Mouse (Mus musculus): ENCODE data around the gene Gm49336.

The Gm49336 gene

DNA sequence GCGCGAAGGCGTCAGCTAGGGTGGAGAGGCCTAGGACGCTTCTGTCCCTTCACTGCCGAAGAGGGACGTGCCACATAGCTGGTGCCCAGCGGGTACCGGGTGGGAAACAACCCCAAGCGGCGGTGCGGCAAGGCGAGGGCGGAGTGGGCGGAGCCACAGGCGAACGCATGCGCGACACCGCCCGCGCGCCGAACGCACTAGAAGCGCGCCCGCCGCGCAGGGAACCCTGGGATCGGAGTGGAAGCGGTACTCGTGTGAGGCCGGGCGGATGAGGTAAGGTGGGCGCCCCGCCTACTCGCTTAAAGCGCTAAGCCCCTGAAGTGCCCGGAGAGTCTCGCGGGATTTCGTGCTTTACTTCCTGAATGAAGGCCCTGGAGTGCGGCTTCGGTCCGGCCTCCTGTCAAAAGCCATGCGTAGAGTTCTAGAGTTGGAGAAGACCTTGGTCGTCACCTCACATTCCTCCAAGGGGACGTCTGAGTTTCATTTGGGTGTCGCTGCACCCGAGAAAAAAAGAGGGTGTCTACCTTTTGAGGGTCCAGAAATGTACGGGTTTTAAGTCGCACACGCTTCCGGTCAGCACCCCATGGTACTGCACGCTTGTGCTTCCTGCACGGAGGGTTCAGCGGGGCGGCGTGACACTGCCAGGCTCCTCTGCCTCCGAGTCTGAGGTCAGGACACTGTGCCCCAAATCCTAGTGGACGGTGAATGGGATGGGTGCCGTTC lies at the start of gene Gm49336, which contains the start of gene Nupl1:
TSS of gene Gm49336 (minus strand) at position 227 of the 723 bp plus-strand sequence.
TSS of gene Nupl1 (minus strand) at position 151 of the 723 bp plus-strand sequence.
- DNase-seq (ENCODE audit: low spot score in 2 of 2), result peak; percentile 94

- DNase-seq (ENCODE audit: low spot score in 2 of 2), result no peak
Observed at GRCm38 (mm10) chr14:60301024-60301423, 49.7 kb upstream of the Gm49336 start.

- DNase-seq (ENCODE audit: low spot score in 2 of 2), result no peak
Observed at GRCm38 (mm10) chr14:60300224-60300991, 49.1 kb upstream of the Gm49336 start.

DNA sequence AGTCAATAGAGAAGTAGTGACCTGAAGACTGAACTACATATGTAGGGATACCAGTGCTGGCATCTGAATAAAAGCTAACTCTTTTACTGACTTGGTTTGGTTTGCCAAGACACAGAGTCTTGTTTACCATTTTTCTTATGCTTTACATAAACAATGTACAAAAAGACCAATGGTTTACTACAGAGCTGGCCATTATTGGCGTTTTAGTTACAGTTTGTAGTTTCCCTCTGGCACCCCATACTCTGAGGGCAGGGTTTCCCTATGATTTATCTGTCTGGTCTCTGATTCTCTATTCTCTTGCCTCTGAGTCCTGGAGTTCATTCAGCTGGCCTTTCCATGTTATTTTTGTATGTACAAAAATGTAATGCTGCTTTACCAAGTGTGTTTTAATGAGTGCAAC lies 44.2 kb upstream of the Gm49336 start:
- DNase-seq (ENCODE audit: low spot score in 2 of 2), result no peak

DNA sequence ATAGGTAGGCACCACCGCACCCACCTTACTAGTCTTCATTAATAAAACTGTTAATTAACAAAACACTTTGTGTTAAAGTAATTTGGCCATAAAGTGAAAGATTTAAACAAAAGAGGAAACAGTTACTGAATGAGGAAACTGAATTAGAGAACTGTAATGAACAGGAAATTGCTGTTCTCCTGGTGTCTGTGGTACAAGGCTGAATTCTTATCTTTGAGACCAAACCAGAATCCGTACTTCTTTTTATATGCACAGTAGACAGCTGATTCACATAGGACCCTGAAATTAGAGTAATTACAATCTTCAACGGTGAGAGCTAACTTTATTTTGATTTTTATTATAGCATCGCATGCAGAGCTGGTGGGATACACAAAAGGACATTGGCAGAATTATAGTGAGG lies 39.1 kb upstream of the Gm49336 start:
- no peak for DNase-seq (ENCODE audit: low spot score in 2 of 2)

DNA sequence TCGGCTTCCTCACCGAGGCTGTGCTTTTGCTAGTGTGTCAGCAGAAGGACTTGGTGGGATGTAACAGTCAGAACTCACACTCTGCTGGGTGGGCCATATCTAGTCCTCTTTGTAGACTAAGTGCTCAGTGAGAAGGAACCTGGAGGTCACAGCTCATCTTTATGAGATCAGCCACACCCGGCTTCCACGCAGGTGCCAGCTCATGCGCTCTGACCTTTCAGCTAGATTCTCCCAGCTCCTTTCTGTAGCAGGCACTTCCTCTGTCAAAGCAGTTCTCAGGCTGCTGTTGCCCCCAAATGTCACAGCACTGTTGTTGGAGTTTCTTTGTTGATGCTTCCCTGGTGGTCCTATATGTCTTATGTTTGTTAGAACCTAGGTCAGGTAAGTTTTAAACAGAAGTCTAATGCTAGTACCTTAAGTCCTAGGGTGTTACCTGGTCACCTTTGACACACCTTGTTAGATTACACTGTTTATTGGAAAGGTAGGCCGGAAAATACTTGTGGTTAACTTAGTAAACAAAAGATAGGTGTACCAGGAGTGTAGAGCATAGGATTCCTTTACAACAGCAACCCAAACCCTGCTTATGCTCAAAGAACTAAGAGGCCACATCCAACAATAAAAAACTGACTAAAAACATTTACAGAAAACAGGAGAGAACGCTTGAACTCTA lies 35.0 kb upstream of the Gm49336 start:
- no peak for DNase-seq (ENCODE audit: low spot score in 2 of 2)

DNA sequence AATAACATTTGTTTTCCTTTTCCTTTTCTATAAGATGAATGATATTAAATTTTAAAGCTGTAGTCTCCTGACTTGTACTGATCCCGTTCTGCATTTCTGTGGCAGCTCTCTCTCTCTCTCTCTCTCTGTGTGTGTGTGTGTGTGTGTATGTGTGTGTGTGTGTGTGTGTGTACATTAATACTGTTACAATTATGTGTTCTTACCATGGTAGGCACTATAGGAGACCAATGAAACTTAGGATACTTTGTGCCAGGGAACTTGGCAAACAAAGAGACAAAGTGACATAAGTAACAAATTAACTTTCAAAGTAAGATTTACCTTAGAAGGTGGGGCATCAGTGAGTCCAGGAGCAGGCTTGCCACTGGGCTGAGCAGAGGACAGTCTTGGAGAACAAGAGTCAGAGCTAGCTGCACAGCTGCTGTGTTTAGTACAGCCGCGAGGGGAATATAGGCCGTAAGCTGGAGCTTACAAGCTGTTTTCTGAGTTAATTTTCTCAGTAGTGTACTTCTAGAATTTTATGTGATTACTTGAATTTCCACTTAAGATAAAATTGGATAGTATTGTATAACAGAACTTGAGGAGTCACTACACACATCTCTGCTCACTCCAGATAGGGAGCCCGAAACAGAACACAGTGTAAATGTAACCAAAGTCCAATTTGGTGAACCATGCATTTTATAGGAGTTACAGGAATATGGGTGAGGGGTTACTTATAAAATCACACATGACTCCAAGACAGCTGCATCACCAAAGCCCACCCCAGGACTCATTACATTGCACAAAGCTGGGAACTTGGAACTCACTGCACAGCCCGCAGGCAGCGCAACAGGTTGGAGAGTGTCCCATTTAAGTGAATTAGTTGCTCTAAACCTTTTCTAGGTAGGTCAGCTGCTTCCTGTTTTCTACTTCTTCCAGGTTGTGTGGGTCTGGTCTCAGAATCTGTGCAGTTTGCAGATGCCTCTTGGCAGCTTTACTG lies 24.3 kb upstream of the Gm49336 start:
- DNase-seq (ENCODE audit: low spot score in 2 of 2), result no peak

DNA sequence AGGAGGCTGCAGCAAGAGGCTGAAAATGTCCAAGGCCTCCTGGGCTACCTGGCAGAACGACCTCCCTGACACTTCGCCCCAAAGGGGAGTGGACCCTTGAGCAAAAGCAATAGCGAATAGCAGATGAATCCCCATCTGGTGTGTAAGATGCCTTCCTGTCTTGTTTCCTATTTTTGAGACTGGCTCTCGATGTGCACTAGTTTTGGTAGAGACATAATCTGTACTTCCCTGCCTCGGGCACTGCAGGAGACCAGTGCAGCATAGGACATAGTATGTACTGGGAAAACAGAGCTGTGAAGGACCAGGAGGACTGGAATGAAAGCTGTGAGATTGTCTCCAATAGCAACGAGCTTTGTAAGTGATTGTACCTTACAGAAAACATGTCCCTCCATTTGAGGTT lies 22.0 kb upstream of the Gm49336 start:
- no peak for DNase-seq (ENCODE audit: low spot score in 2 of 2)

DNA sequence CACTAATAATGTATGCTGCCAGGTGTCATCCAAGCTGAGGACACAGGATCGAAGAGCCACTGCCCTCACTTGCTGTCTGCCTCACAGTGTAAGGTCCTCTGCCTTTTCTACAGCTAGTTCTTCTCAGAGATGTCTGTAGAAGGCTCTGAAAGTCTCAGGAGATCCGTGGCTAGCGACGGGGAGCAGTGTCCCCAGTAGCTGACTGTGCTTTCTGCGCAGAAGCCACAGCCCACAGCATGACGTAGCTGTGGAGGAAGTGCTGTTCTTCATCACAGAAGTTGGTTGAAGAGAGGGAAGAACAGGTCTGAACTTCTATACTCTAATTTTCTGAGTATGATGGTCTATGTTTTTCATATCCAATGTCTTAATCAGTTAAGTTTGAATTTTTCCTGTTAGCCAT lies 18.0 kb upstream of the Gm49336 start:
- DNase-seq (ENCODE audit: low spot score in 2 of 2), result peak; percentile 9 to 25

- DNase-seq (ENCODE audit: low spot score in 2 of 2), result peak; percentile 84 to 89
Observed at GRCm38 (mm10) chr14:60264990-60265876, 13.9 kb upstream of the Gm49336 start, which contains the start of gene Mtmr6. TSS of gene Mtmr6 (plus strand) at chr14:60265228.

- no peak for DNase-seq (ENCODE audit: low spot score in 2 of 2)
Observed at GRCm38 (mm10) chr14:60262316-60262715, 11.0 kb upstream of the Gm49336 start.

GRCm38 (mm10) chr14:60257851-60258250 lies 6.5 kb upstream of the Gm49336 start:
- DNase-seq (ENCODE audit: low spot score in 2 of 2), result no peak

DNA sequence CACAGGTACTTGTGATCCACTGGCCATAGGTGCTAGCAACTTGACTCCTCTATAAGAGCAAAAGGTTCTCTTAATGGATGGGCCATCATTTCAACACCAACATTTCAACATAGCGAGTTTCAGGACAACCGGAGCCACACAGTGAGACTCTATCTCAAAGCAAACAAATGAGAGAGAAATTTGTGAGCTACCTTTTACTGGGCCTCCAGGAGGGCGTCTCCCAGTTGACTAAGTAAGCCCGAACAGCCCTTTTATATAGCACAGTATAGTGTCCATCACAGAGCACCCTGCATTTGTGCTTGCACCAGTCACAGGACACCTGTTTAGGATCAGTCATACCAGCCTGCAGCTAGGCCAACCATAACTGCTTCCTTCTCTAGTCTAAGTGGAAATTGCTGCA lies 5.8 kb upstream of the Gm49336 start:
- no peak for DNase-seq (ENCODE audit: low spot score in 2 of 2)

- DNase-seq (ENCODE audit: low spot score in 2 of 2), result no peak
Observed at GRCm38 (mm10) chr14:60256356-60256755, 5.0 kb upstream of the Gm49336 start.

DNA sequence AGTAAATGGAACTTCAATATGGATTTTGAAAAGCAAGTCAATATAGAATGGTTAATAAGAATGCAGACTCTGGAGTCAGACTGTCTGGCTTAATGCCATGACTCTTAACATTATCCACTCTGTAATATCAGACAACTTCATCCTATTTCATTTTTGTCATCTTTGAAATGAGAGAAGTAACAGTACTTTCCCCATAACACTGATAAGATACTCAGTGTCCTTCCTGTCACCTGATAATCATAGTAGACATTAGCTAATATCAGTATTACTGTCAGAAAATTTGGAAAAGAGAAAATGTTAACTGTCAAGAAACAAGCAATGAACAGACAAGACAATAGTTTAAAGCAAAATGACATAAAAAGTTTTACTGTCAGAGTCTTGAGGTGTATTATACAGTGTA lies 3.5 kb upstream of the Gm49336 start:
- DNase-seq (ENCODE audit: low spot score in 2 of 2), result no peak

DNA sequence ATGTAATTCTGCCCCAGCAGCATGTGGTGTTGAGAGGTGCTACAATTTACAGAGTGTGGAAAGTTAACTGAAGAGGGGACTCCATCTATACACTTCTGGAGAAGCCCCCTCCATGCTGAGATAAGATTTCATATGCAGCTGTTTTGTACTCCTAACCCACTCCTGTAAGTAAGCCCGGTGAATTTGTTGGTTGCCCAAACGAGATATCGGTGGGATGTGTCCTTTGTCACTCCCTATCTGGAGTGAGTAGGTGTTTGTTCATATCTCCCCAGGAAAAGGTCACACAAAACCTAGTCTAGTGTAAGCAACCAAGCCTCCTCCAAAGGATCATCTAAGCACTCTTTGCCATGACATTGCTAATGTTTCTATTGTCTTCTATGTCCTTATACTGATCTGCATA lies 2.2 kb upstream of the Gm49336 start:
- DNase-seq (ENCODE audit: low spot score in 2 of 2), result no peak

- DNase-seq (ENCODE audit: low spot score in 2 of 2), result no peak
Observed at GRCm38 (mm10) chr14:60252004-60253000, 995 bp upstream of the Gm49336 start.

DNA sequence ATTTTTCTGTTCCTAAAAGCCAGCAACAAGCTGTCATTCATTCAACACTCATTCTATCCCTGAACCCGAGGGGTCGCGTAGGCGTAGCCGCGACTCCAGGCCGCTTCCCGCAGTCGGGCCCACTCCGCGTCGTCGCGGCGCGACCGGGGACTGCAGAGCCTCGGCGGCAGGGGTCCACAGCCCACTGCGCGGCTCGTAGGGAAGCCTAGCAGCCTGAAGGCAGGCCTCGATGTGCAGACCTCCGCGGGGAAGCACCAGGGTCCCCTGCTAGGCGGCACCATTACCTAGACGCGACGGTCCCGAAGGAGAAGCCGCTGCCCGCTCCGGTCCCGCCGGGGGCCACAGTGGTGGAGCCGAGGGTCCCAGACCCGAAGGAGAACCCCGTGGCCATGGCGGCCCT lies 428 bp downstream of the Gm49336 start:
- DNase-seq (ENCODE audit: low spot score in 2 of 2), result no peak

- DNase-seq (ENCODE audit: low spot score in 2 of 2), result no peak
Observed at GRCm38 (mm10) chr14:60250366-60250765, 941 bp downstream of the Gm49336 start.
